Mouse (Mus musculus) gastrocnemius, postnatal 4 days (tissue): Measurements from ENCODE around the gene Ndc1. TPM values are rescaled to one million over a fixed set of nuclear protein-coding genes. Genes with fewer than 3 reads are reported as not detected.
"Not testable (repeated sequence)": the region's sequence is repeated elsewhere in the genome, so short reads cannot be mapped to it uniquely, and the experiment has no call there.

Source experiments
- DNase-seq, 2 experiments: peaks; one replicate each; pipeline ENCODE4 v3.0.0; 2021 to 2022; ENCODE audit warnings: low spot score in 2 of 2, mixed read lengths in 2 of 2
- long read RNA-seq, 2 experiments: library from polyadenylated mRNA; stranded (forward); transcript quantifications; one replicate each; pipeline ENCODE4 v2.0.0; 2021
- total RNA-seq, 2 experiments: library from RNA; stranded (reverse); gene quantifications; 2 replicates each; pipeline ENCODE4 v1.2.3; 2021

Ndc1 gene
- total RNA-seq = 10 to 100 TPM; 11.5 TPM
- long read RNA-seq, experiment 1, full-length matches to known transcripts = 14 of 21 reads
- long read RNA-seq, experiment 1, partial matches to known transcripts = 1 of 21 reads
- long read RNA-seq, experiment 1, other reads (novel, unspliced or antisense) = 6 of 21 reads
- long read RNA-seq, experiment 2, full-length matches to known transcripts = 14 of 20 reads
- long read RNA-seq, experiment 2, partial matches to known transcripts = 2 of 20 reads
- long read RNA-seq, experiment 2, other reads (novel, unspliced or antisense) = 4 of 20 reads

- DNase-seq = peak; percentile 62 to 87
Measured at GRCm38 (mm10) chr4:107367567-107368314, at the start of gene Ndc1. Gene Ndc1, plus strand, starts transcription at chr4:107367784.

- no peak for DNase-seq
Measured at GRCm38 (mm10) chr4:107318646-107319045, 48.9 kb upstream of the Ndc1 start.

GRCm38 (mm10) chr4:107321041-107321440 lies 46.5 kb upstream of the Ndc1 start:
- no peak for DNase-seq

- no peak for DNase-seq
Measured at GRCm38 (mm10) chr4:107323113-107323512, 44.5 kb upstream of the Ndc1 start.

GRCm38 (mm10) chr4:107328530-107328929 lies 39.1 kb upstream of the Ndc1 start:
- DNase-seq = no peak

- DNase-seq = no peak
Measured at GRCm38 (mm10) chr4:107333514-107333913, 34.1 kb upstream of the Ndc1 start.

- DNase-seq = no peak
Measured at GRCm38 (mm10) chr4:107336356-107336755, 31.2 kb upstream of the Ndc1 start.

- no peak for DNase-seq
Measured at GRCm38 (mm10) chr4:107337455-107337854, 30.1 kb upstream of the Ndc1 start.

- no peak for DNase-seq
Measured at GRCm38 (mm10) chr4:107341354-107341753, 26.2 kb upstream of the Ndc1 start.

- DNase-seq = no peak
Measured at GRCm38 (mm10) chr4:107344612-107345011, 23.0 kb upstream of the Ndc1 start.

- DNase-seq = no peak
Measured at GRCm38 (mm10) chr4:107347221-107347620, 20.4 kb upstream of the Ndc1 start.

- peak in 1 of 2 experiments; percentile 25 for DNase-seq
Measured at GRCm38 (mm10) chr4:107348529-107349310, 18.9 kb upstream of the Ndc1 start.

GRCm38 (mm10) chr4:107349311-107350008 lies 18.1 kb upstream of the Ndc1 start:
- DNase-seq = peak in 1 of 2 experiments; percentile 22

GRCm38 (mm10) chr4:107351368-107351767 lies 16.2 kb upstream of the Ndc1 start:
- no peak for DNase-seq

- DNase-seq = no peak
Measured at GRCm38 (mm10) chr4:107353612-107354011, 14.0 kb upstream of the Ndc1 start.

- DNase-seq = no peak
Measured at GRCm38 (mm10) chr4:107354126-107354525, 13.5 kb upstream of the Ndc1 start.

- no peak for DNase-seq
Measured at GRCm38 (mm10) chr4:107354543-107354942, 13.0 kb upstream of the Ndc1 start.

- not testable (repeated sequence) for DNase-seq
Measured at GRCm38 (mm10) chr4:107357172-107357571, 10.4 kb upstream of the Ndc1 start.

- no peak for DNase-seq
Measured at GRCm38 (mm10) chr4:107358460-107358859, 9.1 kb upstream of the Ndc1 start.

- no peak for DNase-seq
Measured at GRCm38 (mm10) chr4:107360457-107361145, 7.0 kb upstream of the Ndc1 start.

GRCm38 (mm10) chr4:107362755-107363154 lies 4.8 kb upstream of the Ndc1 start:
- no peak for DNase-seq
